Mouse (Mus musculus) ES-E14 (cell line): ENCODE measurements around the gene Coa6. TPM values are rescaled to one million over a fixed set of nuclear protein-coding genes. Genes with fewer than 3 reads are reported as not detected.
A peak's percentile ranks its signal among the peaks of the same experiment; 100 is the strongest.

Experiments used
- DNase-seq: peaks from one replicate; pipeline ENCODE4 v3.0.0-alpha.2; 2013; ENCODE audit warnings: low read depth, low spot score
- H3K27ac ChIP-seq: 2 replicates; pipeline ENCODE4 v1.5.1; 2012; ENCODE audit warnings: low read depth, mild to moderate bottlenecking, low read length, moderate library complexity, mixed read lengths; ENCODE audit not compliant: poor library complexity, insufficient read depth, severe bottlenecking
- H3K36me3 ChIP-seq: 2 replicates; pipeline ENCODE4 v1.6.1; 2012; ENCODE audit warnings: mild to moderate bottlenecking, low read length, moderate library complexity, mixed read lengths; ENCODE audit not compliant: control insufficient read depth, poor library complexity, insufficient read depth, severe bottlenecking
- H3K4me1 ChIP-seq, 2 experiments: fragments of 150-350 bp in 1 of 2; sonication (generic) in 1 of 2; 2 replicates each; pipeline ENCODE4 v1.6.1; 2012; ENCODE audit warnings: low read length in 2 of 2, mild to moderate bottlenecking in 1 of 2, mixed read lengths in 1 of 2; ENCODE audit not compliant: control insufficient read depth in 2 of 2, insufficient read depth in 2 of 2, poor library complexity in 1 of 2
- H3K4me3 ChIP-seq, 2 experiments: fragments of 150-350 bp in 1 of 2; sonication (generic) in 1 of 2; 2 replicates each; pipeline ENCODE4 v1.5.1; 2012; ENCODE audit warnings: low read length in 2 of 2, low read depth in 1 of 2, mild to moderate bottlenecking in 1 of 2, mixed read lengths in 1 of 2; ENCODE audit not compliant: insufficient read depth in 1 of 2, poor library complexity in 1 of 2, severe bottlenecking in 1 of 2
- H3K9ac ChIP-seq: 2 replicates; pipeline ENCODE4 v1.6.1; 2012; ENCODE audit warnings: low read depth, mild to moderate bottlenecking, low read length, mixed read lengths; ENCODE audit not compliant: poor library complexity, insufficient read depth, severe bottlenecking
- H3K9me3 ChIP-seq: fragments of 150-350 bp; sonication (generic); 2 replicates; pipeline ENCODE4 v1.6.1; 2012; ENCODE audit warnings: low read depth, mild to moderate bottlenecking, low read length; ENCODE audit not compliant: control insufficient read depth, insufficient read depth
- CHD2 ChIP-seq: IDR thresholded peaks from 2 replicates; pipeline ENCODE4 v1.6.1; 2014; ENCODE audit warnings: mild to moderate bottlenecking, low read depth, low read length, inconsistent platforms
- HCFC1 ChIP-seq: IDR thresholded peaks from 2 replicates; pipeline ENCODE4 v1.6.1; 2012; ENCODE audit warnings: low read length, inconsistent platforms, borderline replicate concordance; ENCODE audit not compliant: insufficient read depth
- MAFK ChIP-seq: IDR thresholded peaks from 2 replicates; pipeline ENCODE4 v1.6.1; 2014; ENCODE audit warnings: mild to moderate bottlenecking, low read depth, low read length, inconsistent platforms; ENCODE audit not compliant: insufficient read depth
- ZC3H11A ChIP-seq: IDR thresholded peaks from 2 replicates; pipeline ENCODE4 v1.6.1; 2012; ENCODE audit warnings: low read depth, mild to moderate bottlenecking, inconsistent platforms, low read length, borderline replicate concordance
- ZNF384 ChIP-seq: IDR thresholded peaks from 2 replicates; pipeline ENCODE4 v1.6.1; 2012; ENCODE audit warnings: low read depth, low read length, inconsistent platforms
- in situ Hi-C, 2 experiments: fragments of 600-800 bp; cut with MboI; formaldehyde crosslinking; loops; one replicate each; pipeline ENCODE4 v1.15.1; 2025; ENCODE audit warnings: low sequenced_read_pairs in 2 of 2, inconsistent platforms in 1 of 2; ENCODE audit not compliant: unreplicated experiment in 2 of 2
- total RNA-seq: library from RNA; depleted of rRNA; stranded (reverse); fragments of 300-350 nt; gene quantifications from 2 replicates; pipeline ENCODE4 v1.2.3, GENCODE M21; 2012; rRNA removed

The Coa6 gene
- total RNA-seq = 26.0 and 34.9 TPM in 2 replicates

DNA sequence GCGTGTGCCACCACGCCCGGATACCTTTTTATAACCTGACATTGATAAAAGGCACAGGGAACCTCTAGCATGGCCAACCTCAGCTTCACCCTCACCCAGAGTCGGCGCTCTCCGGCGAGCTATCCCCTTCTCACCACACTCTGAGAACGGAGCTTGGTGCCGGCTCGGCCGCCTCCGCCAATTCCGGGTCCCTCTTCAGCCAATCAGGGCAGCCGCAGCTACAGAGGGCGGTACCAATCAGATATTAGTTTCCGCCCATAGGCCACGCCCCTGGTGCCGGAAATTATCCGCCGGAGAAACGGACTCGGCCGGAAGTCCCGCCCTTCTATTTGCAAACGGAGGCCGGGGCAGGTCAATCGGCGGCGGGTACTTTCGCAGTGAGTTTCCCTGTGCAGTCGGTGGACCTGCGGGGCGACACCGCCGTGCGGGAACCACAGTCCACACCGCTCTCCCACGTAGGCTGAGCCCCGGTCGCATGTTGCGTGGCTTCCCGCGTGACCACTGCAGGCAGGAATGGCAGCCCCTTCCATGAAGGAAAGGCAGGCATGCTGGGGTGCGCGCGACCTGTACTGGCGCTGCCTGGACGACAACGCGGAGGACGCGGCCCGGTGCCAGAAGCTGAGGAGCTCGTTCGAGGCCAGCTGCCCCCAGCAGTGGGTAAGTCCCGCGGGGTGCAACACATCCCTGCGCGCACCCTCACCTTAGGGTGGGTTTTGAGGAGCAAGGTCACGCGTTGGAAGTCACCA, at the start of gene Coa6:
Gene Coa6 (plus strand): TSS at position 342 of the 746 bp plus-strand sequence.
- TF ChIP-seq ZNF384 (no peak), ZC3H11A (no peak), MAFK (no peak), HCFC1 (no peak), CHD2 (no peak)
- peak; percentile 96 for DNase-seq
- in situ Hi-C loops = no loop called here
- Histone ChIP-seq H3K36me3 (peaks cover 14% of the 10 kb centered on the region), H3K4me3 (peak within 1 kb of the TSS; percentile 93 to 96), H3K4me1 (peaks cover 2% of the 10 kb centered on the region in 2 experiments; a peak in 1 of 4 replicates), H3K9ac (peak within 1 kb of the TSS; percentile 91), H3K27ac (no peak within 1 kb of the TSS), H3K9me3 (no peaks in the 10 kb centered on the region)

- H3K9ac ChIP-seq = no peak overlapping the region
- H3K4me3 ChIP-seq = no peak overlapping the region
- in situ Hi-C loops = no loop called here
- 0 out of 4 replicates have a peak, but pooled peaks cover 0 to 3% of the 10 kb centered on the region in 2 experiments for H3K4me1 ChIP-seq
- no peaks in the 10 kb centered on the region for H3K9me3 ChIP-seq
- no peak for TF ChIP-seq ZNF384
- TF ChIP-seq HCFC1 = no peak
- no peak for TF ChIP-seq ZC3H11A
- TF ChIP-seq MAFK = no peak
- no peak for TF ChIP-seq CHD2
- H3K36me3 ChIP-seq = no peaks in the 10 kb centered on the region
- no peak overlapping the region for H3K27ac ChIP-seq
- DNase-seq = no peak
Measured at GRCm38 (mm10) chr8:126379580-126379979, 42.7 kb upstream of the Coa6 start.

GRCm38 (mm10) chr8:126380141-126380540, 42.2 kb upstream of the Coa6 start:
- Histone ChIP-seq H3K27ac (no peak overlapping the region), H3K9ac (no peak overlapping the region), H3K4me3 (no peak overlapping the region), H3K36me3 (no peaks in the 10 kb centered on the region), H3K9me3 (no peaks in the 10 kb centered on the region), H3K4me1 (0 out of 4 replicates have a peak, but pooled peaks cover 0 to 3% of the 10 kb centered on the region in 2 experiments)
- TF ChIP-seq MAFK (no peak), ZC3H11A (no peak), CHD2 (no peak), HCFC1 (no peak), ZNF384 (no peak)
- in situ Hi-C loops = no loop called here
- no peak for DNase-seq

DNA sequence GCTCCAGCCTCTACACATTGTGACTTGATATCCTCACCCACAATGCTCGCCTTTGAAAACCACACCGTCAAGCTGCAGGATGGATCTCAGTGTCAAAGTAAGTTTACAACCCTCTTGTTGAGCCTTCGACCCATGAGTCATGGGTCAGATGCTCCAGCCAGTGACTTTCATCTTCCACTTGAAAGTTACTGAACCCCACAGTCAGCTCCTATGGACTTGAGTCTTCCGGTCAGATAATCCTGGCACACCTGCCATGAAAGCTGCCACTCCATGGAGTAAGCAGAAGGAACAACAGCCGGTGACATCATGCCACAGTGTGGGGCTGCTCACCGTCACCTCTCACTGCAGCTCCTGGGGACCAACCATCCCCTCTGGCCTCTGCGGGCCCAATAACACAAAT, 41.0 kb upstream of the Coa6 start:
- Histone ChIP-seq H3K9me3 (no peaks in the 10 kb centered on the region), H3K27ac (no peak overlapping the region), H3K4me1 (0 out of 4 replicates have a peak, but pooled peaks cover 0 to 3% of the 10 kb centered on the region in 2 experiments), H3K9ac (no peak overlapping the region), H3K4me3 (no peak overlapping the region), H3K36me3 (no peaks in the 10 kb centered on the region)
- TF ChIP-seq MAFK = no peak
- TF ChIP-seq ZNF384 = no peak
- TF ChIP-seq CHD2 = no peak
- TF ChIP-seq ZC3H11A = no peak
- TF ChIP-seq HCFC1 = no peak
- DNase-seq = no peak
- in situ Hi-C loops = no loop called here
